Mouse (Mus musculus) liver, adult (tissue): ENCODE measurements at regions not wholly inside any gene's neighbourhood (a gene's known extent, or its start where the extent isn't known, plus 50 kb on each side); places are given as distances from the start of the nearest gene placed in this dataset.

ENCODE experiments used
- GATA4 ChIP-seq: IDR thresholded peaks from 2 replicates; pipeline ENCODE4 v1.6.1; 2014; ENCODE audit warnings: mild to moderate bottlenecking, low read length; ENCODE audit not compliant: insufficient replicate concordance

DNA sequence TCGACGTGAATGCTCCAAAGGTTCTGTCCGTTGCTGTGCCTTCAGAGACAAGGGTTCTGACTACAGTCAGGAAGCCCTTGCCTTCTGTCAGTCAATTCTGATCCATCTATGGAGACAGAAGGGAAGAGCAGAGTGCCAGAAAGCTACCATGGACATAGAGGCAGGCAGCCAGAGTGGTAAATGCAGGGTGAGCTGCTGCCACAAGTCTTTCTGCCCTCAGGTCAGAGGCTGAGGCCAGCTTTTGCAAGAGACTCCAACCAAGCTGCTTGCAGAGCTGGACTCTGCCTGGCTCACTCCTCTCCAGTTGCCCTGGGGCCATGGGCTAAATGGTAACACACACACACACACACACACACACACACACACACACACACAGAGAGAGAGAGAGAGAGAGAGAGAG lies 201.6 kb downstream of the H2al1j start:
- TF ChIP-seq GATA4, result no peak

DNA sequence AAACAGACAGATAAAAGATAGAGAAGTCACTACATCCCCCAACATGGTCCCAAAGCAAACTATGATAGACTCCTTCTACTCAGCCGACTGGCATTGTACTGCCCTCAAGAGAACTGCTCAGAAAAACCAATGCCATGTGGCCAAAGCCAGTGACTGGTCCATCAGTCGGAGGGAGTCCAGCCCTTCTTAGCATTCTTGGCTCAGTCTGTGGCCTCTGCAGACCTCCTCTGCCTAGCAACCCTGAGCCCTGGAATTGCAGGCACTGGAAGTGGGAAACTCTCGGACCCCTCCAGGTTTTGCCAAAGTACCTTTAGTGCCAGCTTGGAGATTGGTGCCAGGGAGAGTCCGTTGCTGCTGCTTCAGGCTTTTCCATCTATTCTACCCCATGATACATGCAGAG lies 205.2 kb downstream of the H2al1j start:
- no peak for TF ChIP-seq GATA4

DNA sequence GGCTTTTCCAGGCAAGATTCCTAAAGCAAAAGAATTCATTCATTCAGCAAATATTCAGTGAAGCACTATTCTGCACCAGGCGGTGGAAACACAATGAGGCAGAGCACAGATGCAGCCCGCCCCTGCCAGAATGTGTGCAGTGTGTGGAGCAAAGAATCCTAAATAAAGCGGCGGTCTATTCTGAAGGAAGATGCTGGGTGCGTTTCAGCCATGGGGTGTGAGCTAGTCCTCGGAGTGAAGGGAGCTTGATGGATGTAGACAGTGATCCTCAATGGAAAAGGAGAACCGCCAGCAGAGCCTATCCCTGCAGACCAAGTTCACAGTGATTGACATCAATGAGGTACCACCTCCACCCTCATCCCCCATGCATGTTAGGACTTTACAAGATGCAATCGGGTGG lies 206.2 kb downstream of the H2al1j start:
- TF ChIP-seq GATA4, result no peak

DNA sequence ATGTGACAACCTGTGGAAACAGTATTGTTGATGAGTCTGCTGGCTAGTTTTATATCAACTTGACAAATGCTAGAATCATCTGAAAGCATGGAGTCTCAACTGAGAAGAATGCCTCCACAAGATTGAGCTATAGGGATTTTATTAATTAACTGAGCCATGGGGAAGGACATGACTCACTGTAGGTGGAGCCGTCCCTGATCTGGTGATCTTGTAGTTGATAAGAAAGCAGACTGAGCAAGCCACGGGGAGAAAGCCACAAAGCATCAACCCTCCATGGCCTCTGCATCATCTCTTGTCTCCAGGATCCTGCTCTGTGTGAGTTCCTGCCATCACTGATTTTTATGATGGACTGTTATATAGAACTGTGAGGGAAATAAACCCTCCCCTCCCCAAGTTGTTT lies 213.4 kb downstream of the H2al1j start:
- no peak for TF ChIP-seq GATA4

DNA sequence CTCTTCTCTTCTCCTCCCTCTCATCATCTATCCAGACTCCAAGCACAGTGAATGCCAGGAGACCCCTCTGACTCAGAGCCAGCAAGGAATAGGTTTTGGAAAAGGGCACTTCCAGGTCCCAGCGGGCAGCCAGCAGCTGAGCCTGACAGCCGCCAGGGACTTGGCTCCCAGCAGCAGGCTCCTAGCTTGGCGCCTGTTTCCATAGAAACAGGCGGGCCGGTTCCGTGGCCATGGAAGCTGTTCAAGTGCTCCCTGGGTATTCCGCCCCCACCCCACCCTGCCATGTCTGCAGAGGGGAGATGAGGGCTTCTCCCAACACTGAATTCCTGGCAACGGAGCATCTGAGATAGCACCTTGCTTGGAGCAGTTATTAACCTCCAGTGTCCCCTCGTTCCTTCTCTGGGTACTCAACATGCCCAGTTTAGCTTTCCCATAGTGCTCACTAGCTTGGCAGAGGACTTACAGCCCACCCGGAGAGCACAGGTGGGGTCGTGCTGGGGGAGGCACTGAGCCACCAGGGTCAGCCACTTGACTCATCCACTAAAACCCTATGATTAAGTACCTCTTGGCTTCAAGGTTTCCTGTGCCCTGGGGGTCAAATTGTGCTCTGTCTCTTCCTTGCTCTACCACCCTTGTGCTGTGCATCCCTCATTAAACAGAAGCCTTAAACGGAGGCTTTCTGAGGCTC lies 222.7 kb downstream of the H2al1j start:
- no peak for TF ChIP-seq GATA4

DNA sequence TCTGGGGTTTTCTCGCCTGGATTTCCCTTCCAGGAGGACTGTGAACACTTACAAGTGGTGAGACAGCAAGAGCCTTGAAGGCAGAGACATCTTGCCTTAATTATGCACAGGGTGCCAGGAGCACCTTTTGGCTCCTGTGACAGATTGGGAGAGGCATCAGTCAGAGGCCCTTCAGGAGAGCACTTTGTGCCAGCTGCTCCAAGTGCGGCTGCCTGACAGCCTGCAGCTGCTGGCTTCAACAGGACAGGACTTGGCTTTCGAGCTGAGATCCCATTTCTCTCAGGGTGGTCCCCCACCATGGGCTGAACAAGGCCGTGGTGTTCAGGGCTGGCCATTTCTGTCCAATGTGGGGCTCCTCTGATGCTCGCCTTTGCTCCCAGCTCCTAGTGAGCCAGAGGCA lies 224.6 kb downstream of the H2al1j start:
- TF ChIP-seq GATA4, result no peak

DNA sequence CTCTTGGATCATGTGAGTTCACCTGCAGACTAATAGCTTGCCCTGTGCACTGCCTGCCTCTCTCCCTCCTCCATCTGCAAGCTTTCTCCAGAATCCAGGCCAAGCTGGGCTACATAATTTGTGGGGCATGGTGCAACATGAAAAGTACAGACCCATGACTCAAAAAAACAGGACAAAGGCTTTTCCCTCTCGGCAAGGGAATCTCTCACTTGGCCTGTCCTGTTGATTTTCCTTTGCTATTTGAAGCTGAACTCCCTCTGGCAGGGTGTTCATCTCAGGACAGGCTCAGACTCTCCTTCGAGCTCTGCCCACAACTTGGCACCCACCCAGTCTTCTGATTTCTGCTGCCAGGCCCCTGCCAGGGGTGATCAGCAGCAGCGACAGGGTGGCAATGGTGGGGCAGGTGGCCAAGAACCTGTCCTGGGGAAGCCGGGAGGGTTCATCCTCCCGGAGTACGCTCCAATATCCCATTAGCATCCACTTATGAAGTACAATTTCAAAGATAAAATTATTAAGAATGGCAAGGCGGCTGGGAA lies 227.5 kb downstream of the H2al1j start:
- TF ChIP-seq GATA4, result no peak

DNA sequence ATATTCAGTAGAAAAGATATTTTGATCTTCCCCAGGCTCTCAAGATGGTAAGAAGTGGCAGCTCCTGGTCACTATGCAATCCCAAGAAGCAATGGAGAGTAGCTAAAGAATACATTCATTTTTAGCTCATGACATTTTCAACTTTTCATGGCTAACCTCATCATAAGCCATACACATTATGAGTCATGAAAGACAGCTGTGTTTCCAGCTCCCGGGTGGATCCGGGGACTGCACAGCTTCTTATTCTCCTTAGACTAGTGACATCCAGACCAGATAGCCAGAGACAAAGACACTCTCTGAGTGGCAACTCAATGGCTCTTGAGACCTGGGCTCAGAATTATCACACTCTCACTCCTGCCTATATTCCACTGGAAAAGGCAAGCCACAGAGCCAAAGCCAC lies 230.6 kb downstream of the H2al1j start:
- TF ChIP-seq GATA4, result no peak

DNA sequence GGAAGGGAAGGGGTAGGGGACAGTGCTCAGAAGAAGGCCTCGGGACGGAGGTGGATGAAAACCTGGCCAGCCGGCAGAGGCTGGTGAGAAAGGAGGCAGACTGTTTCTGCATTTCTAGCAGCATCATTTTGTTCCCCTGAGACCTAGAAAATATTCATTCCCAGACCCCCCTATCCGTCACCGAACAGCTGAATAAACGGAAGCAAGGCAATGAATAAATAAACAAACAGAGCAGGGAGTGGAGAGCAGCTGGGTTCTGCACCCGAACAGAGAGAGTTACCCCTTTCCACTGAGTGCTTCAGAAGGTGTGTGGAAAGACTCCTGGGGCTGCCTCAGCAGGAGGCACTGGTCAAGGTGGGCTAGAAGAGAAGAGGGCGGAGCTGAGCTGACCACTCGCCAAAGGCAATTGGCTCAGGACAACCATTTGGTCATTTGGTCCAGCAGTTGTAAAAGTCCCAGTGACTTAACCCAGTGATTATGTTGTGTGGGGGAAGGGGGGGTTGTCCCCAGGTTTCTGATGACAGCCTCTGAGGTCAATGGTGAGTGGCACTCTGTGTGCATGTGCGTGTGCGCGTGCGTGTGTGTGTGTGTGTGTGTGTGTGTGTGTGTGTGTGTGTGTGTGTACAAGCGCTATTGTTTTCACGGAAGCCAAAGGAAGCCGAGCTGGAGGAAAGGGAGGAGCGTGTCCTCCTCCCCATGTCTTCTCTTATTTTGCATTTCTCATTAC lies 233.1 kb downstream of the H2al1j start:
- TF ChIP-seq GATA4, result no peak

DNA sequence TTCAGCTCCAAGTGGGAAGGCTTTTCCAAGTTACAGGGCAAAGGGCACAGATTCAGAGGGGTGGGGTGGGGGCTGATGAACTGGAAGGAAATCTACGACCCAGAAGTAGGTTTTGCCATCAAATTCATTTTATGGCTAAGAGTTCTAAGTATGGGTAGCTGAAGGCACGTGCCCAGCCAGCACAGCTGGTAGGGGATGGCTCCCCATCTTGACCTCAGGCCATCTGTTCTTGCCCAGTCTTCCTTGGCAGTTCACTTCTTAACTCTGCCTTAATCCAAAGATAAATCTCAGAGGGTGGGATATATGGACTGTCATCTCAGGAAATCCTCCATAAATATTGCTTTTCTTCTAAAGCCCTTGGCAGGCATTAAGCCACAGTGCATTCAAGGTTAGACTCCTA lies 238.3 kb downstream of the H2al1j start:
- no peak for TF ChIP-seq GATA4

DNA sequence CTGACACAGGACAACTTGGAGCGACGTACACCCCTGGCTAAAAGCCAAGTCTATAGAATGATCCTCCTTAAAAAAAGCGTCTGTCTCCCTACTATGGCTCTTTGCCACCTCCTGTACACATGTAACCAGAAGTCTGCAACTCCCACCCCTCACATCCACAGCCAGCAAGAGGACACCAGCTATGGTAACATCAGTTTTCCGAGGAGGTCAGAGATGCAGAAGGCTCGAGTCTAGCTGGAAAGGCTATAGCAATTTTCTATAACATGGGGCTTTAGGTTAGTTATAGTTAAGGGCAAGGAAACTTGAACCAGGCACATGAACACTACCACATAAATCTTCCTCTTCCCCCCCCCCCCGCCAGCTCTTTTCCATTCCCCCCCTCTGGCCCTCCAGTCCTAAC lies 240.2 kb downstream of the H2al1j start:
- no peak for TF ChIP-seq GATA4

DNA sequence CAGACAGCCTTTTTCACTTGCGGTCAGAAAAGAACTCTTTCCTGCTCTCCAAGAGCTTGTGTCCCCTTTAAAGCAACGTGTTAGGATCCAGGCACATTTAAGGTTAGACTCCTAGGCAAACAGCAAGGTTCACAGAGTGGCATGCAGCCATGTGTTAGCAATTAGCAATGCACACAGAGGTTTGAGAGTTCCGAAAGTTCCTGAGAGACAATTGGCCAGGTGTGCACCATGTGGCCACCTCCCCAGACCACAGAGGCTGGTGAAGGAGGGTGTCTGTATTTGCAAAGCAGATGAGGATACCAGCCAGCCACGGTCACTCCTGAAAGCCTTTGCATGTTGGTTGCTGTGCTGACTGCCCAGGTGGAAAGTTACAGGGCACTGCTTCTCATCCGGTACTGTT lies 240.6 kb downstream of the H2al1j start:
- TF ChIP-seq GATA4, result no peak

DNA sequence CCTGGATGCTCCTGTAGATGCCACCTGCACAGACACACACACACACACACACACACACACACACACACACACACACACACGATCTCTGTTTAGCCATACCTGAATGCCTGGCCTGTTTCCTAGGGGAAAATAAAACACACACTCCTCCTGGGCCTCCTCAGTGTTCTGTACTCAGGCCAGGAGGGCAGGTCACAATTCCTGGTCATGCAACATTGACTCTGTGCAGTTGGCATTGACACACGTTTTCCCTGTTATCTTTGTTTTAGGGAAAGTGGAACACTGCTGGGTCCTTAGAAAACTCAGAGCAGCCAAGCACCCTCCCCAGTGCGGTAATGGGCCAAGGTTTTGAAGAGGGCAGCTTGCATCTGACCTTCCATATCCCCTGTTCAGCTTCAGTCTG lies 246.7 kb downstream of the H2al1j start:
- TF ChIP-seq GATA4, result peak; percentile 38; the same call in 1 of the 2 replicates

DNA sequence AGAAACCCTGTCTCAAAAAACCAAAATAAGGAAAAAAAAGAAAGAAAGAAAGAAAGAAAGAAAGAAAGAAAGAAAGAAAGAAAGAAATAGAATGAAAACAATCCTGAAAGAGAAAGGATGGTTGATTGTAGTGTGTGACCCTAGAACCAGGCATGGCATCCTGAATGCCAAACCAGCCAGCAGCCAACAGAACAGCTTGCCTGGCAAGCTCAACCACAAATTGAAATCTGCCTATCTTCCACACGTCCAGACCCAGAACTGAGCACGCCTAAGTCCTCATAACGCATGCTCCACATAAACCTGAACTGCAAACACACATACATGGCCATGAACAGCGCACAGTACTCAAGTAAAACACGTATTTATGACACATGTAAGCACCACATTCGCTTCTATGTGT lies 247.9 kb downstream of the H2al1j start:
- no peak for TF ChIP-seq GATA4

DNA sequence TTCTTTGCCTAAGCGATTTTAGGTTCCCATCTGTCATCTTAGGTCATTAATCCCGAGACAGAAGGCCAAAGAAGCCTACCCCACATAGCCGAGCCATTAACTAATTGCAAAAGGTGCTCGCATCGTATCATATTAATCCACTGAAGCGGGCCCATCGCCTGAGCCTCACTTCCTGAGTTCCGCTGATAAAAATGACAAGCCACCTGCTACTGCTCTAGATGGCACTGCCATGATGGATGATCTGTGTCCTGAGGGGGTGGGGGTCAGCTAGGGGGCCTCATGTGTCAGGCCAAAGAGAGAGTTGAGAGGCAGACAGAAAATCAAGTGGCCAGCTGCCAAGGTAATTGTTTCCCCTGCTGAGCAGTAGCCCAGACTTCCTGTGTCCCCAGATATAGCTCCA lies 248.7 kb downstream of the H2al1j start:
- TF ChIP-seq GATA4, result no peak

DNA sequence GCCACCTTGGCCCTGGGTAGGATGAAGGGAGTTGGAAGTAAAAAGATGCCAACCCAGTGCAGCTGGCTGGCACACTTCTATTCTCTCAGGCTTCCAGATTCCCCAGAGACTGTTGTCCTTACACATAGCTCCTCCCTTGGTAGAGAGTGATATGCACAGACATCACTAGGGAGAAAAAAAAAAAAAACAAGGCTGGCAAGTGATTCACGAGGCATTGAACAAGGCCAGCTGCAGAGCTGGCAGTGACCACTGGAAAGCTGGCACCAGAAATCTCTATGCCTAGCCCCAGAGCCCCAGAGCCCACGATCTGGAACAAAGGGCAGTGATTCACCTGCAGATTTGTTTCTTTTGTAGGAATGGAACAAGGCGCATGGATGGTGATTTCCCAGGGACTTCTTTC lies 249.7 kb downstream of the H2al1j start:
- no peak for TF ChIP-seq GATA4
